Mouse (Mus musculus) kidney, adult 2 months (tissue): ENCODE data around the gene AL607142.1. TPM values are rescaled to one million over a fixed set of nuclear protein-coding genes. Genes with fewer than 3 reads are reported as not detected.

Experiments
- DNase-seq: peaks from one replicate; pipeline ENCODE4 v3.0.0; 2021
- H3K27ac ChIP-seq: fragments of 200-500 bp; 2 replicates; pipeline ENCODE4 v1.5.1; 2012; ENCODE audit warnings: low read depth, low read length, control low read depth, inconsistent platforms; ENCODE audit not compliant: insufficient read depth
- H3K27me3 ChIP-seq: fragments of 200-500 bp; replicated peaks from 2 replicates; pipeline ENCODE4 v1.6.1; 2012; ENCODE audit warnings: mild to moderate bottlenecking, moderate library complexity, low read length, inconsistent platforms; ENCODE audit not compliant: control insufficient read depth, insufficient read depth
- H3K36me3 ChIP-seq: fragments of 200-500 bp; 2 replicates; pipeline ENCODE4 v1.6.1; 2012; ENCODE audit warnings: mild to moderate bottlenecking, moderate library complexity, low read length, inconsistent platforms; ENCODE audit not compliant: control insufficient read depth, insufficient read depth
- H3K4me1 ChIP-seq: fragments of 200-500 bp; 2 replicates; pipeline ENCODE4 v1.6.1; 2011; ENCODE audit warnings: low read length; ENCODE audit not compliant: control insufficient read depth, insufficient read depth
- H3K4me3 ChIP-seq: fragments of 200-500 bp; 2 replicates; pipeline ENCODE4 v1.5.1; 2011; ENCODE audit warnings: mild to moderate bottlenecking, low read depth, low read length, control low read depth; ENCODE audit not compliant: insufficient read depth
- CTCF ChIP-seq: fragments of 200-500 bp; conservative IDR thresholded peaks from 2 replicates; pipeline ENCODE4 v1.5.1; 2011; ENCODE audit warnings: low read depth, mild to moderate bottlenecking, control low read depth, low read length, moderate library complexity, mixed read lengths; ENCODE audit not compliant: insufficient read depth, insufficient read length
- POLR2A ChIP-seq: fragments of 200-500 bp; IDR thresholded peaks from one replicate; pipeline ENCODE4 v1.6.1; 2011; ENCODE audit warnings: low read depth, low read length, control low read depth
- WGBS: fragments of 180-500 bp; shearing (Covaris S2); methylation state at CpG from one replicate; pipeline ENCODE4 v1.1.7; 2018; 5-methylcytosine and 5-hydroxymethylcytosine counted together
- polyA plus RNA-seq: library from polyadenylated mRNA; depleted of rRNA; stranded (reverse); fragments of >200 nt; gene quantifications from 2 replicates; pipeline ENCODE4 v1.2.3, GENCODE M21; 2012

AL607142.1 gene
- polyA plus RNA-seq, 1 experiment: not detected

DNA sequence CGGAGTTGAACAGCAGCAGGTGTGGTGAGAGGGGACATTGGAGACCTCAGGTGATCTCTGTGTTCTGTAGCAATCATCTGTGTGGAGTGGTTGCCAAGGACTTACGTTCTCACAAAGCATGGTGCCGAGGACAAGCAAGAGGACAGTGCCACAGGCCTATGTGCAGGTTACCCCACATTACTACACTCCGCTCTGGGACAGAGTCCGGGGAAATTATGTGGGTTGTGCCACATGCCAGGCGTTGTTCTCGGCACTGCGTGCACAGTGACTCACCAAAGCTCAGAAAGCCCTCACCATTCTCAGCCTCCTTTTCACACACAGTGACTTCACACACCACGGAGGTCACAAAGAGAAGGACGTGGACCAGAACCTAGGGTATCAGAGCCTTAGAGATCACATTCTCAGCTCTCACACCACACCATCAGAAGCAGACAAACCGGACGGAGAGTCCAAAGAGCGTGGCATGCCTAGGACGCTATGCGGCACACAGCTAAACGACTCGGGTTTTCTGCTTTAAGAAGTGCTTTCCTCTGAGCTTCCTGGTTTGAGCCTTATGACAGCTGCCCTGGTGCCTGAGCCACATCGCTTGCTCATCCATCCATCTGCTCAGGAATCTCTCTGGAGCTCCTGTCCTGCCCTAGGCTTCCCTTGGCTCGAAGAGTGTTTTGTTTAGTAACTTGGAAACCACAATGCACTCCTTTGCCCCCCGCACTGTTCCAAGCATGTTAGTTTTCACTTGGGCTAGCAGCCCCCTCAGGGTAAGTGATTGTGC lies 1.3 kb upstream of the AL607142.1 start:
- no peak overlapping the region for H3K27ac ChIP-seq
- H3K36me3 ChIP-seq: no peaks in the 10 kb centered on the region
- no peak overlapping the region for H3K4me3 ChIP-seq
- no peaks in the 10 kb centered on the region for H3K27me3 ChIP-seq
- DNase-seq: no peak
- TF ChIP-seq CTCF (no peak), POLR2A (no peak)
- 90% methylated on average over 20 of the region's 20 CpGs for WGBS
- no peaks in the 10 kb centered on the region for H3K4me1 ChIP-seq

DNA sequence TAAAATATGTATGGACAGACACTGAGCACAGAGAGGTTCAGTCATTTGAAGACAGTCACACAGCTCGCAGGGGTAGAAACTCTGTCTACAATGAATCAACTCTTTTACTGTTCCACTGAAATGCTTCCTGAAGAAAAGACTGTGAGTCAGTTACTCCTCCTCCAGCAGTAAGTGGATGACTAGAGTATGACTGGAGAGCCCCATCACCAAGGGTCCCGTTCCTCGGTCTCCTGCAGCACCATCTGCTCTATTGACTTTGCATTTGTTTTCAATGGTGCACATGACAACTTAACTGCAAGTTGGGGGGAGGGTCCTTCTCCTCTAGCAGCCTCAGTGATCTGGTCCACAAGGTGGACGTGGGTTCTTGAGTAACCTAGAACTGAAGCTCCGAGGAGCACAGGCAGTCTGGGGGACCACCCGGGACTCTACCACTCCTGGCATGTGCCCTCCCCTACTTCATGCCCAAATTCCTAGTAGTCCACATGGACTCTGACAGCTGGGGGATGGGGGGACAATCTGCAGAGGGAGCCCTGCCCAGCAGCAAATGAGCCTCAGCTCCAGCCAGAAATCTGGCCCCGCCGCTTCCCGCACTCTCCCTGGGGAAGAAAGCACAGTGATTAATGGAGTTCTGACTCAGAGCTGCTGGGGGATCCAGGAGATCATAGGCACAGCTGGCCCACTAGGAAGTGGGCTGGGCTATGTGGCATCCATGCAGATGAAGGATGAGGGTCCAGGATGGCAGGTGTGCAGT lies 2.2 kb downstream of the AL607142.1 start:
- H3K27me3 ChIP-seq: no peaks in the 10 kb centered on the region
- no peaks in the 10 kb centered on the region for H3K4me1 ChIP-seq
- no peak for DNase-seq
- 75% methylated on average over 9 of the region's 9 CpGs for WGBS
- H3K4me3 ChIP-seq: no peak overlapping the region
- TF ChIP-seq CTCF (no peak), POLR2A (no peak)
- H3K27ac ChIP-seq: no peak overlapping the region
- no peaks in the 10 kb centered on the region for H3K36me3 ChIP-seq

DNA sequence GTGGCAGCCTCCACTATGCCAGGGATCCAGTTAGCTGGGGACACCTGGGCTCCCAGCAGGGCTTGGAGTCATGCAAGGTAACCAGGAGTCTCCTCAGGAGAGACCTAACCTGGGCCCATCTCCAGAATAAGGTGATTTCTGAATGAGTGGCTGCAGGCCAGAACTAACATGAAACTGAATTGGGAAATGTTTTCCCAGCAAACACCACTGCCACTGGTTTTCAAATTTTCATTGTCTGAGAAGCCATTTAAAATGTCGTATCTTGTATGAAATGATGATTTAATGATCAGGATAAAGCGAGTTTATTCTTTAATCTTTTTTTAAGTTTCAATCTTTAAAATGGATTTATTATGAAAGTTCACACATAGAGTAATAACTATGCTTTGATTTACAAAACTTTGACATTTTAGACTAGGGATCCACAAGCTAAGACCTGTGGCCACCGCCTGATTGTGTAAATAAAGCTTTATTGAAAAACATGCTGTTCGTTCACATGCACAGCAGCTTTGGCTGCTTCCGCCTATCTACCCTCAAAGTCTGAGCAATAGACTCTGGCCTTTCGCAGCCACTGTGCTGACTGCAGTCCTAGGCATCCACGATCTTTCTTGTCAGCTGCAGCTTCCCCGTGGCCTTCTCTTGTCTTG lies 2.9 kb downstream of the AL607142.1 start:
- WGBS: 86% methylated on average over 8 of the region's 8 CpGs
- DNase-seq: no peak
- Histone ChIP-seq H3K4me1 (no peaks in the 10 kb centered on the region), H3K27ac (no peak overlapping the region), H3K27me3 (no peaks in the 10 kb centered on the region), H3K36me3 (no peaks in the 10 kb centered on the region), H3K4me3 (no peak overlapping the region)
- no peak for TF ChIP-seq CTCF
- TF ChIP-seq POLR2A: no peak

DNA sequence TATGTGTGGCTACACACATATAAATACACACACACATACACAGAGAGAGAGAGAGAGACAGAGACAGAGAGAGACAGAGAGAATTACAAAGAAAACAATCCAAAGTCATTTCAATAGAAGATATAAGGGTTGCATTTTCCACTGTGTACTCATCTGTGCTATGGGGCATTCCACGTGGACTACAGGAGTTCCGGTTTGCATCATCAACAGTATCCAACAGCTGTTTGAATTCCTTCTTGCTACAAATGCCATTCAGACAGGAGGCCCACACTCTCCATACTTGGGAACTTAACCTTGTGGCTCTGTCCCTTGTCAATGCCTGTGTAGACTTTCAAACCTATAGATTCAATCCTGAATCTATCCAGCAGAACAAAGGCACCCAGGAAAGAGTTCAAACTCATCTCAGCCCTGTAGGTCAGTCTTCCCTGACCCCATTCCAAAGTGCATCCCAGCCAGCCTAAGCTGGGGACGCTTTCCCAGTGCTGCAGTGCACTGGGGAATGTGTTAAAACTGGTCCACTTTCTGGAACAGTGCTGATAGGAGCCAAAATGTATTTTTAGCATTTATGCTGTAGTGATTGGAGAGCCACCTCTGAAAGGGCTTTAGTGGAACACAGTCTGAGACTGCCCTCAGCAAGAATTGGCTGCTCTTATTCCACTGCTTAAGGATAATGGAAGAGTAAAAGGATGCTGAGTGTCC lies 4.2 kb downstream of the AL607142.1 start:
- Histone ChIP-seq H3K4me1 (no peaks in the 10 kb centered on the region), H3K27me3 (no peaks in the 10 kb centered on the region), H3K27ac (no peak overlapping the region), H3K4me3 (no peak overlapping the region), H3K36me3 (no peaks in the 10 kb centered on the region)
- DNase-seq: no peak
- 70% methylated on average over 3 of the region's 3 CpGs for WGBS
- TF ChIP-seq CTCF (no peak), POLR2A (no peak)

DNA sequence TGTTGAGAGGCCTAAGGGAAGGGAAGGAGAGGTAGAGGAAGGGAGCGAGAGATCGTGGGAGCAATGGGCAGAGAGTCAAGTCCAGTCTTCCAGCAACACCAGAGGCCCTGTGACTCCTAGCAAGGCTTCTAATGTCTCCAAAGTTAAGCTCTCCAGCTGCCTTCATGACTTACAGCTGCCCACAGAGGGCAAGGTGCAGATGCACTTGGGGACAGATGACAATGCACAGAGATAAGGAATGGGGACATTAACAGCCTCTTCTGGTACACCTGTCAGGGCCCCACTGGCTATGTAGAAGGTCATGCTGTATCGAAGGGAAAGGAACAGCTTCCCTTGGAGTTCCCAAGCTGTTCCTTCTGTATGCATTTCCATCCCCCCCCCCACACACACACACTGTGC lies 4.8 kb downstream of the AL607142.1 start:
- H3K36me3 ChIP-seq: no peaks in the 10 kb centered on the region
- WGBS: 90% methylated on average over 3 of the region's 3 CpGs
- no peaks in the 10 kb centered on the region for H3K4me1 ChIP-seq
- TF ChIP-seq POLR2A: no peak
- no peak for TF ChIP-seq CTCF
- H3K27ac ChIP-seq: no peak overlapping the region
- DNase-seq: no peak
- H3K27me3 ChIP-seq: no peaks in the 10 kb centered on the region
- H3K4me3 ChIP-seq: no peak overlapping the region

DNA sequence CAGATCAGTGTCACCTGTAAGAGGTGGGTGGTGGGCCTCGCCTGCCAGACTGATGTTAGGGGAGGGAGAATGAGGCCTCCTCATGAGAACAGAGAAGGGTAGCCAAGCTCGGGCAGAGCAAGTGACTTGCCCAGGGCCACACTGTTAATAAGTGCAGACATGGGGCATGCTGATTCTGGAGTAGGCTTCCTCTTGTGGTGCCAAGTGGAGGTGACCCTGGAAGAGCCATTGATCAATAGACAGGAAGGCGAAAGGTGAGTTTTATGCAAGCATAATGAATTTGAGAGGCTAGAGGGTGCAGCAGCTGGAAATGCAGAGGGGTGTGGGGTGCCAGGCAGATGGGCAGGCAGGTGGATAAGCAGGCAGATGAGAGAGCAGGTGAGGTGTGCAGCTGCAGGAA lies 6.6 kb downstream of the AL607142.1 start:
- WGBS: 78% methylated on average over 3 of the region's 3 CpGs
- H3K27ac ChIP-seq: no peak overlapping the region
- H3K4me3 ChIP-seq: no peak overlapping the region
- DNase-seq: no peak
- H3K36me3 ChIP-seq: no peaks in the 10 kb centered on the region
- TF ChIP-seq POLR2A (no peak), CTCF (no peak)
- H3K27me3 ChIP-seq: no peaks in the 10 kb centered on the region
- H3K4me1 ChIP-seq: no peaks in the 10 kb centered on the region
